Mouse (Mus musculus): ENCODE data around the gene Sparc. TPM values are rescaled to one million over a fixed set of nuclear protein-coding genes. Genes with fewer than 3 reads are reported as not detected.
A peak's percentile ranks its signal among the peaks of the same experiment; 100 is the strongest.

Sparc gene
- total RNA-seq (2022) = 1,000 to 10,000 TPM; 1,201 to 2,025 (median 1,729) TPM

DNA sequence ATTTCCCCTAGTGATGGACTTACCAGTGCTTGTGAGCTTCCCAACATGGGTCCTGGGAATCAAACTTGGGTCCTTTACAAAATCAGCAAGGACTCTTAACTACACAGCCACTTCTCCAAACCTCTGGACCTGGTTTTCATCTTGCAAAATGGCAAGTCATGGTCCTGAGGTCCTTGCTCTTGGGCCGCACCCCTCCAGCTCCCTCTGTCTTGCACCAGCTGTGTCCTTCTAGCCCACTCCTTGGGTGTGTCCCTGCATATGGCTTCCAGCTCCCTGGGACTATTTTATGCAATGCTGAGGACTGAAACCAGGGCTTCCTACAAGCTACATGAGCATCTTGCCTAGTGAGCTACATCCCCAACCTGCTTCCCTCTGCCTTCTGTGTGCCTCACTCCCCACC, at the start of gene Sparc:
Gene Sparc (minus strand): TSS at position 206 of the 400 bp plus-strand sequence.
- no peak for DNase-seq

DNA sequence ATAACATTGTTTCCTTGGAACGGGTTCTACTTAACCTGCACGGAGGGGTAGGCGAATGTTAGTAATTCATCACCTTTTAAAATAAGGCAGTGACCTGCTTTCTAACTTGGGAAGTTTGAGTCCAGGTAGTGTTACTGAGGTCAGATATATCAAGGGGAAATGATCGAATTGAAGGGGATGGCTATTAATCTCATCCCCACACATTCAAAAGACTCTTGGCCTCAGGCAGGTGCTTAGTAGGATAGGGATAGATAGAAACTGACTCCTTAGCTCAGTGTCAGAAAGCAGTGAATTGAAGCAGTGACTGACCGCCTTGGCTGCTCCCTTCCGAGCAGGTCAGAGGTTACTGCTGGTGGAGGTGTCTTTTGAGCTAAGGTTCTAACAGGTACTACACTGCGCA, 48.5 kb upstream of the Sparc start:
- DNase-seq = no peak

DNA sequence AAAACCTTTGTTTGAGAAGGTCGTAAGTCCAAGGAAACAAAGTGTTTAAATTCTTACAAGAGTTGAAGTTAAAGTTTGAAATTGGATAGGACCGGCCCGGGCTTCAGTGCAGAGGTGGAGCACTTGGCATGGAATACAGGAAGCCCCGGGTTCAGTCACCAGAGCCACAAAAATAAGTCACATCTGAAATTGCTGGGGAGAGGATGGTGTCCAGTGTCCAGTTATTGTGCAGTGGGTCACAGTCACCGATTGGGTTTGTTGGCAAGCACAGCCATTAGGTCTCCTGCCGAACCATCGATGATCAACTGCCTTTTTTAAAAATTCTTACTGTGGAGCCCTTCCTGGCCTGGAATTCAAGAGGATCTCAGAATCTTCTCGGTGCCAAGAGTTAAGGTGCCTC, 47.8 kb upstream of the Sparc start:
- DNase-seq = no peak

DNA sequence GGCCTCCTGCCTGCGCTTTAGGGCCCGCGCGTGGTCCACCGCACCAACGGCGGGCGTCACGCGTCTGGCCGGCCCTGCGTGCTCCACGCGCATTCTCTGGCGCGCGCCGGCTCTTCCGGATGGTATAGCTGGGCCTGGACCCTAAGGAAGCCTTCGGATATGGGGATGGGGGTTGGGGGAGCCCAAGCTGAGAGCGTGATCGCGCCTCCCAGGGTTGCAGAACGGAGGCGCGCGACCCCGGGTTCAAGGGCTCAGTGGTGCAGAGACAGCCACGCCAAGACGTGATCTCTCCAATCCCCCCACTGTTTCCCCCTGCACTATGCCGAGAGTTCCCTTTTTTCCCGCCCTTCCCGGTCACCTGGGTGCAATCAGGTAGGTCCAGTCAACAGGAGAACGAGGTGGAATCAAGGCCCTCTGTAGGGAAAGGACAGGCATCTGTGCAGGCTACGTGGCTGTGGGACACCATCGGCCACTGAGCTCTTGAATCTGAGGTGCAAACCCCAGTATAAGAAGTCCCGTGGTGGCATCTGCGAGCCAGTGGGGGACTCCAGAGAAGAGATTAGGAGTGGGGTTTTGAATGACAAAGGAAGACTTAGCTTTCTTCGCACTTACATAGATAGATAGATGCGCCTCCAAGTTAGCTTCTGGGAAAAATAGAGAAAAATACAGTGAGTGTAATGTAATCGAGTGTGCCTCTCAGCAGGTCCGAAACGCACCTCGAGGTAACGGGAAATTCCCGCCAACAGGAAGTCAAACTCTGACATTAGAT, 47.1 kb upstream of the Sparc start:
- no peak for DNase-seq

- DNase-seq = peak; percentile 100
Observed at GRCm38 (mm10) chr11:55469048-55469843, 46.3 kb upstream of the Sparc start, which contains the start of gene G3bp1. TSS of gene G3bp1 (plus strand) at chr11:55469685.

DNA sequence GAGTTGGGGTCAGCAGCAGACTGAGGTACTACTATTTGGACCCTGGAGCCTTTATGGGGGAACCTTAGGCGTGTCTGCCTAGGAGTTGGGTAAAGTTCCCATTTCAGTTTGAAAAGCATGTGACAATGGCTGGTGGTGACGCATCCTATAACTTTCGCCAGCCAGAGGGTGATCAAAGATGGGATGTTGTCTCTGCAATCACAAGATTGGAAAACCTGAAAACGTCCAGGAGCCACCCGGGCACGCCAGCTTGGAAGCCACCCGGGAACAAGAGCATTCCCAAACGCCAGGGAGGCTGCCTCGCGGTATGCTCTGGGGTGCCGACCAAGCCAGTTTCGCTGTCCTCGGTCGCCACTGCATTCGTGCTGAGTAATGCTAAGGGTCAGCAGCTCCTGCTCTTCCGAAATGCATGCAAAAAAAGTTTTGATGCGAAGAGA, 45.6 kb upstream of the Sparc start:
- DNase-seq = no peak

DNA sequence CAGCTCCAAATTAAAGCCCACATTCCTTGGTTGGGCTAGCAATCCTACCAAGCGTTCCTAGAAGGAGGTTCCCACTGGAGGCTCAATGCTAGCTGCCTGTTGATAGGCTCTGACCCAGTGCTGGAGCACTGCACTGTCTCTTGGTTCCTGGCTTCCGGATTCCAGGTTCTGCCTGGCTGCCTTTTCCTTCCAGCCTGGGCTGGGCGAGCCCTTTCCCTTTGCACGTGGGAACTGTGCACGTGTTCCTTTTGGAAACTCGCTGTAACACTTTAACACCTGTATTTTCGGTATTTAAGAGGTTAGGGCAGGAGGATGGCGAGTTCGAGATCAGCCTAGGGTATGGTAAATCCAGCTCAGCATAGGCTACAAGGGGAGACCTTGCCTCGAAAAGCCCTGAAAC, 45.0 kb upstream of the Sparc start:
- no peak for DNase-seq

DNA sequence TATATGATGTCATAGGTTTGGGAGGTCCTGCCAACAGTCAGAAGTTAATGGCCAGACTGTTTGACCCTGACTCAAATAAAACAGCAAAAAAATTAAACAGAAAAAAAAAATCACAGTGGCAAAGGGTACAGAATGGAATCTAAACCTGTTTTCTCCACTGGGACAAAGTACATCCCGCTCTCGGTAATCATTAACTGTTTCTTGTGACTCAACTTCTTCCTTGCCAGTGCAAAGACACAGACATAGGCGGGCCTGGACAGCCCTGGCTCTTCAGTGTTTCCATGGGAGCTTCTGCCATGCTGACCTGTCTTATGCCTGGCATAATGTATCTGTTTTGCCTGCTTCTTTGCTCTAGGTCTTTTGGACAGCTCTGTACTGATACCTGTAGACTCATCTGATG, 42.2 kb upstream of the Sparc start:
- no peak for DNase-seq

GRCm38 (mm10) chr11:55464707-55465106, 41.7 kb upstream of the Sparc start:
- no peak for DNase-seq

DNA sequence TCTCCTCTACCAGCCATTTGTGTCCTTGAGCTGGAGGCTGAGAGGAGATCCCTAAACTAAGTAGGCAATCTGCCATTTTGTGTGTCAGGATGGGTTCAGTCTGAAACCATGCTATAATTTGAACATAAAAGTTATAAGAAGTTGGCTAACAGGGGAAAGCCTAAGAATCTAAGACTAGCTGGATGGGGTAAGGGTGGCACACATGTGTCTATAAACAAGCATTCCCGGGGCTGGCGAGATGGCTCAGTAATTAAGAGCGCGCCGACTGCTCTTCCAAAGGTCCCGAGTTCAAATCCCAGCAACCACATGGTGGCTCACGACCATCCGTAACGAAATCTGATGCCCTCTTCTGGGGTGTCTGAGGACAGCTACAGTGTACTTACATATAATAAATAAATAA, 39.2 kb upstream of the Sparc start:
- no peak for DNase-seq

DNA sequence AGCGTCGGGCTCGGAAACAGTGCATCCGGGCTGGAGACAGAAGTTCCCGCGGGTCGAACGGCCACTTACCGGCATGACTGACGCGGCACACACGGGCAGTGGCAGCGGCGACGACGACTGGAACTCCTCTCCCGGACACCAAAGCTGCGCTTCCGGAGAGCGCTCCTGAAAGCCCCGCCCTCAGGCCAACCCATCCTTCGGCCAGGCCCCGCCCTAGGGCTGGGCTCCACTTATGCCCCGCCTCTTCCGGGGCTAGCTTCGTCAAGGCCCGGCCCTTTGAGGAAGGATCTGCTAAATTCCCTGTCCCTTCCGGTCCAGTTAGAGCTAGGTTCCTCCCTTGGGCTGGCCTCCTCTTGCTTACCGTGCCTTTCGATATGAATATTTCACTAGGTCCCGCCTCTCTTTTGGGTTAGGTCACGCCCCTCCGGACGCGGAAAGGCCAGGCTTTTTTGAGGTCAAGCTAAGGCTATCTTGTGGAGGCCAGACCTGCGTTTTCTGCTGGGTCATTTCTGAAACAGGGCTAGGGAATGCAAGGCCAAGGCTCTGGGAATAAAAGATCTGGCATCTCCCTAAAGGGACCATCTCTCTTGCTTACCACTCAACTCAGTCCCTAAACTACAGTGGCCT, 38.1 kb upstream of the Sparc start, which contains the start of gene Atox1:
Gene Atox1 (minus strand): TSS at position 221 of the 627 bp plus-strand sequence.
- DNase-seq = peak; percentile 97

DNA sequence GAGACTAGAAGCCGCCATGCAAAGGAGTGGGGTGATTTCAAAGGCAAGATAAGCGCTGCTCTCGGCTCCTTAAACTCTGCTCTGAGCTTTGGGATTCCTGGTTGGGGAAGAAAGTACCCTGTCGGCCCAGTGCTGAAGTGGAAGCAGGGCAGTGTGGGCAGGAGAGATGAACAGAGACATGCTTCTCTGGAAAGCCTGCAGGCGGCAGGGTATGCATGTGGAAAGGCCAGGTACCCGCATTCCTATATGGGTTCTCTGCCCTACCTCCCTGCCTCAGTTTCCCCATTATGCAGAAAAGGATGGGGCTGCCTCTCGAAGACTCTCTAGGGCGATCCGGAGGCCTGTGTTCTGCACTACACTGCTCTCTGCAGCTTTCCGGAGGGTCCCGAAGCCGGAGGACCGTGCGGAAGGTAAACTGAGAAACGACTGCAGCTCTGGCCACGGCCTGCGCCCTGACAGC, 37.6 kb upstream of the Sparc start:
- peak; percentile 43 for DNase-seq

GRCm38 (mm10) chr11:55459850-55460558, 37.0 kb upstream of the Sparc start:
- no peak for DNase-seq

DNA sequence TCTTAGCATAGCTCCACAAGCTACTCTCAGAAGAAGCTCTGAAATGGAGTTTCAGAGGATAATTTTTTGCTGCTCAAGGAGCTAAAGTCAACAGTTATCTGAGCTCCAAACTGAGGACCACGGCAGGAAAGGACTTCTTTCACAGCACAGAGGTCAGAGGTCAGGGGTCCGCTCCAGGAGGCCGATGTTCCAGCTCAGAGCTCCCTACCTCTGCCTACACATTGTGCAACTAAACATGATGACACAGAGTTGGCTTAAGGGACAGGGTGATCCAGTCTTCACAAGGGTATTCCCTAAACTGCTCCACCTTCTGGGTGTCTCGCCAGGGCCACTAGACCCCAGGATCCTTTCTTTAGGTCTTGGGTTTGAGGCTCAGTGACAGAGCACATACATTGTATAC, 35.5 kb upstream of the Sparc start:
- DNase-seq = no peak

- no peak for DNase-seq
Observed at GRCm38 (mm10) chr11:55455166-55455565, 32.2 kb upstream of the Sparc start.

GRCm38 (mm10) chr11:55453640-55454039, 30.7 kb upstream of the Sparc start:
- no peak for DNase-seq

- DNase-seq = no peak
Observed at GRCm38 (mm10) chr11:55450311-55450710, 27.3 kb upstream of the Sparc start.

DNA sequence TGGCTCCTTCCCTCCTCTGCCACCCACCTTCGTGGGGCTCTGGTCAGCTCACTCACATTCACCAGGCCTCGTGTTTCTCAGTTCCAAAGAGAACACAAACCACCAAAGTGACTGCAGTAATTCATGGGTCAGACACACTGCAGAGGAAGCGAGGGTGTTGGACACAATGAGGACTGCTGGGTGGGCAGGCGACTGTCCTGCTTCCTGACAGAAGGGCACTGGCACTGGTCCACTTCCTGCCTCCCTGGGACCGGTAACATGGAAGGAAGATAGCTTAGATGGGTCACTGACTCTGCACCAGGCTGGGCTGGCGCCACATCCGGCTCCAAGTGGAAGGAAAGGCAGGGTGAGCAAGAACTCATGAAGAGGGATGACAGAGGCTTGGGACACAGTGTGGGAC, 26.5 kb upstream of the Sparc start:
- no peak for DNase-seq

DNA sequence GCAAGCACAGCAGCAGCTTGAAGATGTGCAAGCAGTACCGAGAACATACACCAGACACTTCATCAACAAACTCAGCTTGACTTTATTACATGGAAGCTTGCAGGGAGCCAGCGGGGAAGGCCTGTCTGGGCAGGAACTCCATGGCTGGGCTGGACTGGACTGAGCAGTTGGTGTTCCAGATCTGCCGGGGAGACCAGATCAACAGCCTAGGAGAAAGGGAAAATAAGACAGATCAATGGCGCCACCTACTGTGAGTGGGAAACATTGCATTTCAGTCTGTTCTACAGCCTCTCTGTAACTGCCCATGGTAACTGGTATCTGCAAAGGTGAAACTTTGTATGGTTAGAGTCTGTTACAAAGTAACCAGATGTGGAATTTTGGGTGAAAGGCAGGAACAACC, 23.6 kb upstream of the Sparc start:
- peak; percentile 80 for DNase-seq

DNA sequence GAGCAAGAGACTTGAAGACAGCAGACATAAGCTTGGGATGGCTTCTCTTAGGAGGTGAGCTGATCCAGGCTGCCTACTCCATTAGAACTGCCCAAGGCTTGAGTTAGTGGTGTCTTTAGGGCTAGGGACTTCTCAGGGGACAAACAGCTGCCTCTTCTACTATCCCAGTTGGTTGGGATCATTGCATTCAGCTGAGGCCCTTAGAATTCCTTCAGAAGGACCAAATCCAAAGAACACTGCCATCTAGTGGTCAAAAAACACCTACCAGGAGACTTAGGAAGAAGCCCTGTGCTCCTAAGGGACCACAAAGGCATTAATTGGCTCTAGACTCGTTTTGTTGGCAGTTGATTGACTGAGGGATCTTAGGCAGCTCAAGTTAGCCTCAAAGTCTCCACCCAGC, 21.8 kb upstream of the Sparc start:
- DNase-seq = no peak

- no peak for DNase-seq
Observed at GRCm38 (mm10) chr11:55439718-55440117, 16.7 kb upstream of the Sparc start.

DNA sequence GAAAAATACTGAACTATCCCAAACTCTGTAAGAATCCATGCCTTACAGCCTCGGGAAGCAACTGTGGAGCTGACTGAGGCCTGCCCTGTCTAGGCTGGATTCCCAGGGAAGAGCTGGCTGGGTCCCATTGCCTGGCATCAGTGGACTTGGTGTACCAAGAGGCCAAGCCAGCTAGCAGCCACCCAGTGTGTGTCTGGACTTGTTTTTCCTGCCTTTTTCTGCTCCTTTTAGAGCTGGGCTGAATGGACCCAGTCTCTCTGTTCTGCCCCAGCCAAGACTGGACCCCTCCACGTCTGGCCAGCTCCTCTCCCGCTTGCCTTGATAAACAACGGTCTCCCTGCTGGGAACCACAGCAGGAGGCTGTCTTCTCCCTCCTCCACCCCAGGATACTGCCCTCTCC, 15.0 kb upstream of the Sparc start:
- no peak for DNase-seq
